Mouse (Mus musculus) ovary, postnatal 14 days (tissue): ENCODE measurements around the gene Map3k14.

Source experiments
- DNase-seq: peaks from one replicate; pipeline ENCODE4 v3.0.0; 2022; ENCODE audit warnings: low spot score

The Map3k14 gene

GRCm38 (mm10) chr11:103271979-103272378 lies 4.7 kb upstream of the Map3k14 start:
- no peak for DNase-seq

DNA sequence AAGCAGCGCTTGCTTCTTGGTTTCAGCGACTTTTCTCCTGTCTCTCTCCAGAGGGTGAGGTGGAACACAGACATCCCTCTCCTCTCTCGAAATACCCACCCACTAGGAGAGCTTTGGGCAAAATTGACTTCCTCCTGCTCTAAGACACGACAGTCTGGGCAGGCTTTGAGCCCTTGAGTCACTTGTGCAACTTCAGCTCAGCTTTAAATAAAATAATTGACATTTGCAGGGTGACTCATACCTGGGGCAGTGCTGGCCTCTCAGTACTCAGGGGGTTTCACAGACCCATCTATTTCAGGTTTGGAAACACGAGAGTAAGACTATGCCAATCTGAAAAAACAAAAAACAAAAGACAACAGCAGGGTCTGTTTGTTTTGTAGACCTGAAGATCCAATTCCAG lies 2.2 kb upstream of the Map3k14 start:
- DNase-seq, result no peak

- no peak for DNase-seq
These were observed 1.6 kb upstream of the Map3k14 start for GRCm38 (mm10) chr11:103268905-103269304.

DNA sequence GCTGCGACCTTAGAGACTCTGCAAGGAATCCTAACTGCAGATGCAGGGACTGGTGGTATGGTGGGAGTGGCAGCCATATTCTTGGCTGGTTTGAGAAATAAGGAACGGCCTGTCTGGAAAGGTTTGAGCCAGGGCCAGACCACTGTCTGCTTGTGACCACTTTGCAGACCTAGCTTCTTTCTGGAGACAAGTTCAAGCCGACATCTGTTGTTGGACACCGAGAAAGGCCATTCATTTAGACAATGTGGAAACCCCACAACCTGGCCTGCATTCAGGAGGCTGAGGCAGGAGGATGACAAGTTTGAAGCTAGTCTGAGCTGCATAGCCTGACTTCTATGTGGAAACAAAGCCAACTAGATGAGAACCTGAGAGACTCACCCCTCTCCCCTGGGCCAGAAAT lies 1.1 kb upstream of the Map3k14 start:
- DNase-seq, result no peak

- no peak for DNase-seq
These were observed 435 bp downstream of the Map3k14 start for GRCm38 (mm10) chr11:103266729-103267345.

GRCm38 (mm10) chr11:103265856-103266255 lies 1.4 kb downstream of the Map3k14 start:
- no peak for DNase-seq

DNA sequence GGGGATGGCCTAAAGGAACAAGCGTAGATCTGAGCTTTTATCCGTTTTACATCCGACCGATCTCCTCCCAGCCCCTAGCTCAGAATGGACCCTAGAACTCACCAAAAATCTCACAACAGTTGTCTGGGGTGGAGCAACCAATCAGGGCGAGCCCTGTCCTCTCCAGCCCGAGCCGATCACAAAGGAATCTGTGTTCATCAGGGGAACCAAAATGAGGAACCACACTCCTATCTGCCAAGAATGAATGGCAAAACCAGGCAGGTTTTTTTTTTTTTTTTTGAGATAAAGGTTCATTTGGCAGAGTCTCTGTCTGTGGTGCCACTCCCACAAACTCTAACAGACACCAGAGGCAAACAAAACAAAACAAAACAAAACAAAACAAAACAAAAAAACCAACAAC lies 2.1 kb downstream of the Map3k14 start:
- no peak for DNase-seq

- no peak for DNase-seq
These were observed 2.8 kb downstream of the Map3k14 start for GRCm38 (mm10) chr11:103264427-103265005.

DNA sequence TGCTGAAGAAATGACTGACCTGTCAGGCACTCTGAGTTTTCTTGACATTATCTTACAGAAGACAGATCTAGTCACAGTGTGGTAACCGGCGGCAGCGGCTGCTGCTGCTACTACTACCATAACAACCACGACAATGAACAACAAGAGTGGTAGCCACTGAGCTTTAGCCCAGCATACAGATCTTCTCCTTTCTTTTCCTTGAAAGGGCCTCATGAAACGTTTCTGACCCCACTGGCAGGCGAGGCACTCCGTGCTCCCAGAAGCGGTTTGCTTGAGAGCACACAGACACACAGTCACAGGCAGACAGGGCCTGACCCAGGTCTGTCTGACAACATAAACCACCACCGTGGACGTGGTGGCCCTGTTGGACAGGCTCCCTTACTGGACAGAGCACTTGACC lies 3.7 kb downstream of the Map3k14 start:
- DNase-seq, result no peak

DNA sequence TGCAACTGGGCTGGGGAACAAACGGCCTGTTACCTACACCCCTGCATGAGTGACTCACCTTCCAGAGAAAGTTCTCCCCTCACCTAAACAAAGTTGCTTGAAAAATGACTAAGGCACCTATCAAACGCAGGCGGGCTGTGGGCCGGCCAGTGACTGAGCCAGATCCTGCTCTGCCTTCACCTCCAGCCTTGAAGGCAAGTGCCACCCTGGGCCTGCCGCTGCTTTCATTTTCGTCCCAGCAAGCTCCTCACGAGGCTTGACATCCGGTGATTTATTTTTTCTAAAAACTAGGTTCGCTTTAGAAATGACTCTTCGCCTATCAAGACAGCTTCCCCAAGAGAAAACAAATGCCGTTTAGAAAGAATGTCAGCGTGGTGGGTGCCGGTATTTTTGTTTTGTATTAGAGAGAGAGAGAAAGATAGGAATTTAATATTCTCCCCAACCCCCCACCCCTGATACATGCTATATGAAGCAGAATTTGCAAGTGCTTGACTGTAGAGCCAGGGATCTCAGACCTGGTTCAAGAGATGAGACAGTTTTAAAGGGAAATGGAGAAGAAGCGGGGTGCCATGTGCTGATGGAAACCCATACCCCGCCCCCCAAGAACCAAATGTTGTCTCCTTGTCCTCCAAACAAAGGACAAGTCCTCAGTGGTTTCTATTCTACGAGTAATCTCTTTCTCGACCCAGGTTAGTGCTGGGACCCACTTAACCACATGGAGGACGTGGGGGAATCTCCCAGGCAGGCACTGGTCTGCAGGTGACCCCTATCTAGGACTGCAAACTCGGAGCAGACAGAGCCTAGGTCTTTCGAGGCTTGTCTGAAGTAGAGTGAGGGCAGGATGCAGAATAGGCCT lies 4.6 kb downstream of the Map3k14 start:
- DNase-seq, result no peak

- DNase-seq, result no peak
These were observed 5.4 kb downstream of the Map3k14 start for GRCm38 (mm10) chr11:103261671-103262411.

DNA sequence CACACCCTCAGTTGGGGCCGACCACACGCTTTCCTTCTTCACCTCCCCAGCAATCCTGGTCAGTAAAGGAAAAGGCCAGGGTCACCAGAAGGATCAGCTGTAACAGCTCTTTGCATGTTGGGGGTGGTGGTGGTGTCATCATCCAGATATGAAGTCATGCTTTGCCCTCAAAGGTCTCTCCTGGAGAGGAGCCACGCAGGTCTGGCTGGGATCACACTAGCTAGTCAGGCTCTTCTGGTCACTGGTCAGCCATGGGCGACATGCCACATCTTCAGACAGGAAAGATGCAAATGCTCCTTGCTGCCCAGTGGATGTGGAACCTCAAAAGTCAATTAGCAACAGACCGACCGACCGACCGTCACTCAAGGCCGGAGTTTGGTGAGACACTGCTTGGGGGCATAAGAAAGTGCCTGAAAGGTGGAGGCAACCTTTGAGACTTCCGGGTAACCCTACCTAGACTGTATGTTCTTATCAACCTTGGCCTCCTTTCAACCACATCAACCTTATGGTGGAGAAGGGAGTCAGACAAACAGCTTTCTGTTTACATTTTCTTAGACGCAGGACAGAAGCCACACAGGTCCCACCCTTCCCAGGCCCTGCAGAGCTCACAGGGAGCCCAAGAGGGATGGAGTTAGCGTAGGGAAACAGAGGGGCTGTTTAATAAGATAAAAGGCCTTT lies 6.6 kb downstream of the Map3k14 start:
- no peak for DNase-seq

- no peak for DNase-seq
These were observed 7.2 kb downstream of the Map3k14 start for GRCm38 (mm10) chr11:103260034-103260433.

GRCm38 (mm10) chr11:103257938-103258481 lies 9.3 kb downstream of the Map3k14 start:
- DNase-seq, result no peak

GRCm38 (mm10) chr11:103253605-103254004 lies 13.7 kb downstream of the Map3k14 start:
- no peak for DNase-seq

GRCm38 (mm10) chr11:103252380-103252779 lies 14.9 kb downstream of the Map3k14 start:
- DNase-seq, result no peak

- no peak for DNase-seq
These were observed 16.9 kb downstream of the Map3k14 start for GRCm38 (mm10) chr11:103250324-103250723.

DNA sequence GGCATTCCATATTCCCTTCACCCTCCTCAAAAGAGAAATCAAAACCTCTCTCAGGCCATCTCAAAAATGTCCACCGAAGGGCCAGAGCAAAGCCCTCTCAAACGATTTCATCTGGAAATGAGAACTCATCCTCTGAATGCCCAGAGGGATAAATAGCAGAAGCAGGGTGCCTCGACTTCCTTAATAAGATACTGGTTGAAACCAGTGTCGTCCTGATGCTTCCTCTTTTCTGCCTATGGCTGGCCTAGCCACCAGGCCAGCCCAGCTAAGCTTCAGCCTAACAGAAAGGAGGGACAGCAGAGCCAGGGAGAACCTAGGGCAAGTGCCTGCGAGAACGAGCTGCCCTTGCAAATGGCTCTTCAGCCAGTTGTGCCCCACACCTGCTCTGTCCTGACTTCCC lies 17.8 kb downstream of the Map3k14 start:
- no peak for DNase-seq

- no peak for DNase-seq
These were observed 18.4 kb downstream of the Map3k14 start for GRCm38 (mm10) chr11:103248837-103249236.

DNA sequence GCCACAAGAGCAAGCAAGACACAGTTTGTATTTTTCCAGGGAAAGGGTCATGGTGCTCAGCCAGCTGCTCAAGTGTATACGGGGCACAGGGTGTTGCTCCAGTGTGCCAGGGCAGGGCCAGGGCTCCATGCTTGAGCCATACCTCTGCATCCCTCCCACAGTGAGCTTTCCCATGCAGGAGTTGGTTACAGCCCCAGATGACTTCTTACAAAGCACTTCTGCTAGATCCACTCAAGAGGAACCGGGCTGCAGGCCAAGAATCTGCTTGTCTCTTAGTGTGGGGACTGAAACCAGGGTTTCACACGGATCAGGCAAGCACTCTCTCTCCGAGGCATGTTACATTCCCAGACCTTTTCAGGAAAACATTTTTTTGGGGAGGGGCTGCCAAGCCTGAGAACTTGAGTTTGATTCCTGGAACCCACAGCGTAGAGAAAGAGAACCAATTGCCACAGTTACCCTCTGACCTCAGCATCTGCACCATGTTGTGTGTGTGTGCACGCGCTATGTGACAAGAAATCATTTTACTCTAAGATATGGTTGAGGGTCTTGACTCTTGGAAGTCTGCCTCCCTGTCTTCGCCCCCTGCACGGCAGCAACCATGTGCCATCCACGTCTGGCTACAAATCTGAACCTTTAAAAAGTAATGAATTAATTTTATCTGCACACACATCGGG lies 19.6 kb downstream of the Map3k14 start:
- DNase-seq, result peak; percentile 53

GRCm38 (mm10) chr11:103246731-103247290 lies 20.5 kb downstream of the Map3k14 start:
- DNase-seq, result no peak
